Mouse (Mus musculus): ENCODE results near the gene Phactr2. TPM values are rescaled to one million over a fixed set of nuclear protein-coding genes. Genes with fewer than 3 reads are reported as not detected.

Phactr2 gene
- total RNA-seq, 2 experiments from 2014 or later = 23.3 to 24.5 TPM

GRCm38 (mm10) chr10:13446791-13447249 lies 27.4 kb downstream of the Phactr2 start:
- DNase-seq = no peak

- DNase-seq = no peak
These were observed 30.0 kb downstream of the Phactr2 start for GRCm38 (mm10) chr10:13444257-13444656.

- DNase-seq = no peak
These were observed 30.6 kb downstream of the Phactr2 start for GRCm38 (mm10) chr10:13443647-13444046.

DNA sequence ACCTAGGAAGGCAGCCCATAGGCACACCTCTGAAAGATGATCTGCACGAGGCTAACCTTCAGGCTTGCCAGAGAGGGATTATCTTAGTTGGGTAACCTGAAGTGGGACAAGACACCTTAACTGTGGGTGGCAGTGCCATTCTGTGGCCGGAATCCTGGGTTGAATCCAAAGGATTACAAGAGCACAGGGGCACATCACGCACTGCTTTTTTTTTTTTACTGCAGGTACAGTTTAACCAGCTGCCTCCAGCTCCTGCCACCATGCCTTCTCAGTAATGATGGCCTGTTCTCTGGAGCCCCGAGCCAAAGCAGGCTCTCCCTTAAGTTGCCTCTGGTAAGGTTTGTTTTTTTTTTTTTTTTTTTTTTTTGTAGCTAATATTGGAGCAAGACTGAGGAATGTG lies 33.9 kb downstream of the Phactr2 start:
- DNase-seq = no peak

DNA sequence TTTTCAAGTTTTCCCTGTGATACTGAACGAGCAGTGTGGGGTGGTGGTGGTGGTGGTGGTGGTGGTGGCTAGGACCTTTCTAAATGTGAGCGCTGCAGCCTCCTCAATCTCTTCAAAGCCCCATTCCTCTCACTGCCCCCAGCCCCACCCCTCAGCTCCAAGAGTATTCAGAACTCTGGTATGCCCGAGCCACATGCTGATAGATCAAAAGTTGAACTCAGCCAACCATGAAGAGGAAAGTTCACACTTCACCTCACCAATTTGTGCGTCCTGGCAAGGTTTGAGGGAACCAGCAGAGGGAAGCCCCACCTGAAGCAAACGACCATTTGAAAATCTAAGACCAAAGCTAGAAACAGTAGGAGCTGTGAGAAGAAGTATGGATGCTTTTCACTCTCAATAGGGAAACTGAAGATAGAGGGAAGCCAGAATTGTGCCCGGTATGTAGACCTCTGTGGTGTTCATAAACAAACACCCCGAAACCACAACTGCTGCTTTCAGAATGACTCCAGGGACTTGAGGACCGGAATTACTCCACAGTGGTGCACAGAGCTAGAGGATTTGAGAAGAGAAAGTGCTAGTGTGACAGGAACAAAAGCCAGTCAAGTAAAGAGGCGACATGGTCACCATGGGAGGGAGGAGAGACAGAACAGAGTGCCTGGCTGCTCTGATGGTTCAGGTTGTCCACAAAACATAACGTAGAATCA lies 35.9 kb downstream of the Phactr2 start:
- no peak for DNase-seq

DNA sequence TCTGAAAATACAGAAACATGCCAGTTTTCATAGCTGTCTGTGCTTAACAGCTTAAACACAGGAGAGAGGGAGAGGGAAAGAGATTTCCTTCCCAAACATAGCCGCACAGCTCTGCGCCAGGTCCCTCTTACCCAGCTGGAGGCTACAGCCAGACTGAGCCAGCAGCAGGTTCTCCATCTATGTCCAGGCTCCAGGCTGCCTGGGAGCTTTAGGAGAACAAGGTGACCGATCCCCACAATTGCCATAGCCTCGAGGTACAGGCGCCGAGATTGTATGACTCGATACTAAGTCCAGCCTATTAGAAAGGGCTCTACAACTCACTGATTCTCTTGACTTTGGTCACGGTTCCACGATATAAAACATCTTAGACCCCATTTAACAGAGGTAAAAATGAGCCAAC lies 37.2 kb downstream of the Phactr2 start:
- DNase-seq = no peak

DNA sequence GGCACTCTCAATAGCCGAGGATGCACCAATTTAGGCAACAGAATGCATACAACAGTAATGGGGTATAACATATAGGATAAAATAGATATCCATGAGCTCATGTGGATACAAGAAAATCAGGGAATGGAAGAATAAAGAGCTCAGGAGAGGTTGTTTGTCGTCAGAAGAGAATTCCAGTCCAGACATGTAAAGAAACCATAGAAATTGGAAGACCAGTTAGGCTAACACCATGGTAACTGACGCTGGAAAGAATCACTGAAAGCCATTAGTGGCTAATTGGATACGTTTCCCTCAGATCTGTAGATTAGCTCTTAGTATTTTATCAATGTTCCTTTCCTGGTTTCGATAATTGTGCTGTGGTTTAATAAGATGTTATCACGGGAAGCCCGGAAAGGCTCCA lies 41.2 kb downstream of the Phactr2 start:
- DNase-seq = no peak

DNA sequence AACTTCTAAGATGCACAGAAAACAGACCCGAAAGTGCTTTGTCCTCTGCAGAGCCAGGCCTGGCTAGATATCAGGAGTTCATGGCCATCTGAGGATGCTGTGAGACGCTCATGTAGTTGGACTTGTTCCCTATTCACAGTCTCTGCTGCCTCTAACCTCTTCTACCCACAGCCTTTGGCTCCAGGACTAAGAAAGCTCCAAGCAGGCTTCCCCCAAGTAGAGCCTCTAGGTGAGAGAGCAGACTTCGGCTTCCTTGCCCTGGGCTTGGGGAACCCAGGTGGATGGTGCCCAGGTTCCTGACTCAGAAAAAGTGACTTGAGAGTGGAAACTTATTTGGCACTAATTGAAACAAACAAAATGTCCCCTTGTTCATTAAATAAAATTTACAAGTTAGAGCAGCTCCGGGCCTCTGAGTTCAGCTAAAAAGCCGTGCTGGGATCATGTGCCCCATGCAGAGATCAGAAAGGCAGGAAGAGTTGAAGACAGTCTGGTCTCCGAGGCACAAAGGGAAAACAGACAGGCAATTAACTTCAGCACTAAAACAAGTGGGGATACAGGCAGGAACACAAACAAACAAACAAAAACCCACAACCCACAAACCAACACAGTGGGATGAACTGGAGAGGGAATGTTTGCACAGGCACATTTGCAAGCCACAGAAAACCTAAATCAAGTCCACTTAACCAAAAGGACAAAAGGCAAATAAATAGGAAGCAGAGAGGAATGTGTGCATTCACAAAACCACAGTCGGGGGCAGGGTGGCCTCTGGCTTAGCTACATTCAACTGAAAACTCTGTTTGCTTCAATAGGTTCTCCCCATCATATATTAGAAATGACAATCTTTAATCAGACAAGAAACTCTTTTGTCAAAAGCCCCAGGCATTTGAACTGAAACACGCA lies 42.3 kb downstream of the Phactr2 start:
- DNase-seq = no peak

DNA sequence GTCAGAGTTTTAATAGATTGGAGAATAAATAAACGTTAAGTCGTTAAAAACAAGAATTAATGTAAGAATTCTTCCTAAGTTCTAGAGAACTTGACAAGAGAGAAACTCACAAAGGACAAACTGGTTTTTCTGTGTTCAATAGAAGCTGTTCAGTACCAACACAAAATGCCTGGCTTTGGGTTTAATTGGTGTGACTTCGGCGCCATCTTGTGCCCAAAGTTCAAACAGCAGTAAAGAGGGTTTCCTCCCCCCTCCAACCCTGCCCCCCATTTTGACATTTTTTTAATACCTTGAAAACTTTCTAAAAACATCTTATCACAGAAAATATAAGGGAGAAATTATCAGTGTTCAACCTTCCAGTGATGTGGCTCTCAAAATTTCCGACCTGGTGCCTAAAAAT lies 44.4 kb downstream of the Phactr2 start:
- DNase-seq = peak; percentile 56 to 64

DNA sequence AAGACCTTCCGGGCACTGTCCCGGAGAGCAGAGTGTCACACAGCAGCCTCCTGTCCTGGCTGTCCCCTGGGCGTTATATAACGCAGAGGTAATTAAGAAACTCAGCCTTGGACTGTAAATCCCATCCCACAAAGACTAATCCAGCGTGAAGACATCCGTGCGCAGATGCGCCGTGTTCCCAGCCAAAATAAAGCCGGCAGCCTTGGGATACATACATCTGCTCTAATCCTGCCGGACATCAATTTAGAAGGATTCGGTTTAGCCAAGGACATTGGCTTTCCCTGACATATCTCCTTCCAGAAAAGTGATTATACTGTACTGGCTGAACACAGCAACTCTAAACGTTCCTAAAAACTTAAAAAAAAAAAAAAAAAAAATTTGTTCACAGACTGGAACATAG lies 45.0 kb downstream of the Phactr2 start:
- DNase-seq = no peak

- DNase-seq = no peak
These were observed 45.7 kb downstream of the Phactr2 start for GRCm38 (mm10) chr10:13428536-13428935.

- no peak for DNase-seq
These were observed 46.6 kb downstream of the Phactr2 start for GRCm38 (mm10) chr10:13427599-13427998.

GRCm38 (mm10) chr10:13425198-13425597 lies 49.0 kb downstream of the Phactr2 start:
- no peak for DNase-seq

- no peak for DNase-seq
These were observed 49.7 kb downstream of the Phactr2 start for GRCm38 (mm10) chr10:13424508-13424907.

DNA sequence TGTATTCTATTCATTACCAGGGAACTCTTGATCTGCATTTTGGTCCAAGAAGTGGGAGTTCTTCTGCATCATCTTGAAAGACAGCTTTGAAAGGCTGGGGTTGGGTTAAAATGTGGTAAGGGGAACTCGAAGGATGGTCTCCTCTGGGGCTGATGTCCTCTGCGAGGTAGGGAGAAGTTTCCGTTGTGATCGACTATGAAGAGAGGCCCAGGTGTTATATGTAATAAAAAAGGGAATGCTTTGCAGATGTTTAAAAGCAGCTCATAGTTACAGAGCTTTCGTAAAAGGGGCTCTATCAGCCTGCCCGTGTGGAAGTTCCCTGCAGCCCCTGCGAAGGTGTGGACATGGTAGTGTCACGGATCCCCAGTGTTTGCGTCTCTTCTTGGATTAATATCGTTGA lies 50.2 kb downstream of the Phactr2 start:
- DNase-seq = no peak

GRCm38 (mm10) chr10:13422121-13422520 lies 52.1 kb downstream of the Phactr2 start:
- no peak for DNase-seq

DNA sequence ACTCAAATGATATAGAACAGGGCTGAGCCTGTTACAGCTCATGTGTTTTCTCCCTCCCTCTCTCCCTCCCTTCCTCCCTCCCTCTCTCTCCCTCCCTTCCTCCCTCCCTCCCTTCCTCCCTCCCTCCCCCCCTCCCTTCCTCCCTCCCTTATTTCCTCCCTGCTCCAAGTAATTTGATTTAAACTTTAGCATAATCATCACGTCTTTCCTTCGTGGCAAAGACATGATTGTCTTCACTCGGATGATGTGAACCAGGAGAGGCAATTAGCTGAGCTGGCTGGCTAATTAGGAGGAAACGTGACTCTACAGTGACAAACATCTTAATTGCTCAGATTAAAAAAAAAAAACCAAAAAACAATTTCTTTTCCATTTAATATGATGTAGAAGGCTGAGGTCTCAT lies 55.0 kb downstream of the Phactr2 start:
- no peak for DNase-seq

GRCm38 (mm10) chr10:13415489-13416104 lies 58.6 kb downstream of the Phactr2 start:
- no peak for DNase-seq

DNA sequence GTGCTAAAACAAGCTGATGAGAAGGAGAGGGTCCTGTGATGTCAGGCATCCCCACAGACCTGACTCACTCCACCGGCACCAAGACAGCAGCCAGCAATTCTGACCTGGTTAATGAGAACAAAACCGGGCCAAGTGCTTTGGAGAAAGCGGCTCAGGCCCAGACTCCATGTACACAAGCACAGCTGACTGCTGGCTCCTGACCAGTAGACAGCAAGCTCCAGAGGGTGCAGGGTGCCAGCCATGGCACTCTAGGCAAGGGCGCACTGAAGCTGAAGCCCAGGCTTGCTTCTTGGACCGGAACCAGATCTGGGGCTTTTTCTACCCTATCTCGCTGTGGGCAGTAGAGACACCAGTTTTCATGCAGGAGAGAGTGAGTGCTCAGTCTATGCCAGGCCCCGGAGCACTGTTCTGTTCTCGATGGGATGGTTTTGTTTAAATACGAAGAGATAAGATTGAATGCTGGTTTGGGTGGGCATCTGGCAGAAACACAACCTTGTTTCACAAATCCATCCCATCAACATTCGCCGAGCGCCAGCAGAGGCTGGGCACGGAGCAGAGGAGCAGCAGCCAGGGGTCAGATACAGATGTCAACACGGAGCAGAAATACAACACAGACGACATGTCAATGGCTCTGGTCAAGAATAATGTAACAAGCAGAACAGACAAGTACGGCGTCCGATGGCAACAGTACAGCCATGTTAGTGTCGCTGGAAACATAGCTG lies 61.8 kb downstream of the Phactr2 start:
- peak in 1 of 2 experiments; percentile 18 for DNase-seq

DNA sequence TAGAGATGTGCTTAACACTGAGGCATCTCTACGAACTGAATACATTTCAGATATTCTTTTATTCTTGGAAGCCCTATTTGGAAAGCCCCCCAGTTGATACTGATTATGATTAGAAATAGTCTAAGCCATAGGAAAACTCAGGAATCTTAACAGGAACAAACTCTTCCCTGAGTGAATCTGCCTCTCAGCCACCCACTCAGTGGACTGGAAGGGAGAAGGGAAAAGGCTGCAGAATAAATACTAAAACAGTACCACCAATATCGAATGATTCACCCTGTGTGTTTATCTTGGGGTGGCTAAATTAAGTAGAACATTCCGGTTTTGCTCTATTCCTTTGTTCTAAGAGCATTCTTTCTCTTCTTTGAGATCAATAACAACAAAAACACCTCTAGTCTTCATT lies 63.2 kb downstream of the Phactr2 start:
- DNase-seq = no peak

GRCm38 (mm10) chr10:13401971-13402370 lies 72.2 kb downstream of the Phactr2 start:
- DNase-seq = no peak

GRCm38 (mm10) chr10:13395753-13396152 lies 78.5 kb downstream of the Phactr2 start:
- DNase-seq = no peak

GRCm38 (mm10) chr10:13394000-13394399 lies 80.2 kb downstream of the Phactr2 start:
- DNase-seq = no peak
